Mouse (Mus musculus) kidney, postnatal 10 days (tissue): ENCODE data around the gene Bcl2.
A peak's percentile ranks its signal among the peaks of the same experiment; 100 is the strongest.

Experiments used
- DNase-seq: peaks from one replicate; pipeline ENCODE4 v3.0.0; 2021; ENCODE audit warnings: mixed read lengths

Bcl2 gene

GRCm38 (mm10) chr1:106583245-106584241, 130.5 kb downstream of the Bcl2 start:
- DNase-seq: peak; percentile 48

GRCm38 (mm10) chr1:106582810-106583209, 131.3 kb downstream of the Bcl2 start:
- peak; percentile 48 for DNase-seq

- DNase-seq: no peak
Measured at GRCm38 (mm10) chr1:106581812-106582211, 132.3 kb downstream of the Bcl2 start.

- DNase-seq: no peak
Measured at GRCm38 (mm10) chr1:106579768-106580167, 134.3 kb downstream of the Bcl2 start.

GRCm38 (mm10) chr1:106572506-106572905, 141.6 kb downstream of the Bcl2 start:
- no peak for DNase-seq

- no peak for DNase-seq
Measured at GRCm38 (mm10) chr1:106570870-106571269, 143.2 kb downstream of the Bcl2 start.

- no peak for DNase-seq
Measured at GRCm38 (mm10) chr1:106570366-106570765, 143.7 kb downstream of the Bcl2 start.

GRCm38 (mm10) chr1:106569674-106570073, 144.4 kb downstream of the Bcl2 start:
- DNase-seq: no peak

- DNase-seq: no peak
Measured at GRCm38 (mm10) chr1:106568868-106569267, 145.2 kb downstream of the Bcl2 start.

GRCm38 (mm10) chr1:106567506-106567905, 146.6 kb downstream of the Bcl2 start:
- no peak for DNase-seq

- peak; percentile 59 for DNase-seq
Measured at GRCm38 (mm10) chr1:106566120-106567086, 147.7 kb downstream of the Bcl2 start.

- DNase-seq: no peak
Measured at GRCm38 (mm10) chr1:106565238-106565637, 148.8 kb downstream of the Bcl2 start.

- no peak for DNase-seq
Measured at GRCm38 (mm10) chr1:106564436-106564835, 149.6 kb downstream of the Bcl2 start.

- DNase-seq: no peak
Measured at GRCm38 (mm10) chr1:106562751-106563150, 151.3 kb downstream of the Bcl2 start.

GRCm38 (mm10) chr1:106561085-106561760, 152.9 kb downstream of the Bcl2 start:
- DNase-seq: no peak

GRCm38 (mm10) chr1:106560105-106560504, 154.0 kb downstream of the Bcl2 start:
- no peak for DNase-seq

GRCm38 (mm10) chr1:106559116-106559605, 154.9 kb downstream of the Bcl2 start:
- no peak for DNase-seq

- DNase-seq: no peak
Measured at GRCm38 (mm10) chr1:106555498-106556168, 158.4 kb downstream of the Bcl2 start.

- DNase-seq: no peak
Measured at GRCm38 (mm10) chr1:106553846-106554802, 159.9 kb downstream of the Bcl2 start.

GRCm38 (mm10) chr1:106552856-106553255, 161.2 kb downstream of the Bcl2 start:
- no peak for DNase-seq

GRCm38 (mm10) chr1:106550580-106550979, 163.5 kb downstream of the Bcl2 start:
- no peak for DNase-seq
